Mouse (Mus musculus) forebrain, embryonic 11.5 days (tissue): ENCODE measurements around the gene Tnfsf11. TPM values are rescaled to one million over a fixed set of nuclear protein-coding genes. Genes with fewer than 3 reads are reported as not detected.

Experiments used
- ATAC-seq: fragments of 200-750 bp; cut with Nextera tagmentation; replicated peaks from 2 replicates; pipeline ENCODE4 v1.8.0; 2017; ENCODE audit warnings: moderate TSS enrichment; ENCODE audit not compliant: low FRiP score
- DNase-seq: peaks from one replicate; pipeline ENCODE4 v3.0.0-alpha.2; 2017; ENCODE audit warnings: low spot score
- H3K27ac ChIP-seq: fragments of 300-500 bp; sonication (generic); 2 replicates; pipeline ENCODE4 v1.5.1; 2014; ENCODE audit warnings: low read depth, low read length
- H3K27me3 ChIP-seq: fragments of 300-500 bp; sonication (generic); 2 replicates; pipeline ENCODE4 v1.6.1; 2014; ENCODE audit warnings: mild to moderate bottlenecking, low read length, mixed read lengths; ENCODE audit not compliant: control insufficient read depth, insufficient read depth
- H3K36me3 ChIP-seq: fragments of 300-500 bp; sonication (generic); 2 replicates; pipeline ENCODE4 v1.6.1; 2014; ENCODE audit warnings: mild to moderate bottlenecking, low read length, moderate library complexity, mixed read lengths; ENCODE audit not compliant: control insufficient read depth, insufficient read depth
- H3K4me1 ChIP-seq: fragments of 300-500 bp; sonication (generic); replicated peaks from 2 replicates; pipeline ENCODE4 v1.6.1; 2014; ENCODE audit warnings: low read length, mixed read lengths; ENCODE audit not compliant: control insufficient read depth, insufficient read depth
- H3K4me2 ChIP-seq: fragments of 300-500 bp; sonication (generic); 2 replicates; pipeline ENCODE4 v1.6.1; 2014; ENCODE audit warnings: low read depth, mild to moderate bottlenecking, low read length, moderate library complexity, mixed read lengths; ENCODE audit not compliant: severe bottlenecking
- H3K4me3 ChIP-seq: fragments of 300-500 bp; sonication (generic); 2 replicates; pipeline ENCODE4 v1.5.1; 2014; ENCODE audit warnings: low read depth, low read length
- H3K9ac ChIP-seq: fragments of 300-500 bp; sonication (generic); 2 replicates; pipeline ENCODE4 v1.6.1; 2014; ENCODE audit warnings: low read length
- H3K9me3 ChIP-seq: fragments of 300-500 bp; sonication (generic); 2 replicates; pipeline ENCODE4 v1.6.1; 2016; ENCODE audit warnings: low read length, mixed read lengths; ENCODE audit not compliant: control insufficient read depth
- WGBS: fragments of 180-500 bp; shearing (Covaris S2); extraction: QIAGEN DNeasy Blood & Tissue Kit; methylation state at CpG from one replicate; pipeline ENCODE4 v1.1.7; 2014; 5-methylcytosine and 5-hydroxymethylcytosine counted together
- microRNA-seq: library from miRNA; unstranded; fragments of <30 nt; microRNA quantifications from one replicate; pipeline ENCODE4, GENCODE M21; 2016; ENCODE audit not compliant: insufficient number of aligned reads
- polyA plus RNA-seq: library from polyadenylated mRNA; unstranded; fragments of >200 nt; fragmentation: Nextera tagmentation; extraction: Ambion mirVana; gene quantifications from 2 replicates; pipeline ENCODE4 v1.2.1, GENCODE M21; 2014

The Tnfsf11 gene
- polyA plus RNA-seq, 1 experiment from 2014 or later = 0.45 TPM

DNA sequence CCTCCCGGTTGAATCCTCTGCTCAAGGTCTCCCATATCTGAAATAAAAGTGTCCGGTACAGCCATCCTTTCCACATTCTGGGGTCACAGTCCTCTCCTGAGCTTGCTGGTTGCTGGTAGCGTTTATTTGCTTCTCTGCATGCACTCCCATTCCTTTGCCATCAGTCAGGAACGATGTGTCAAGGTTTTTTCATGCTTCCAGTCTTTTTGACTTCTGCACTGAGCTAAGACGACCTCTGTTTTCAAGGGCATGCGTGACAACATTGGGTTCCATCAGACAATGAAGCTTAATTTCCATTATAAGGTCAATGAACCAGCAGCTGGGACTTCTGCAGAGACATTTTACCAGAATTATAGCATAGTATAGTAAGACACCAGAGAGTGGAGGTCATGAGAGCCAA is 68.5 kb downstream of the Tnfsf11 start:
- Histone ChIP-seq H3K4me1 (no peaks in the 10 kb centered on the region), H3K36me3 (no peaks in the 10 kb centered on the region), H3K4me3 (no peak overlapping the region), H3K9ac (no peak overlapping the region), H3K4me2 (no peak overlapping the region), H3K9me3 (no peaks in the 10 kb centered on the region), H3K27ac (no peak overlapping the region), H3K27me3 (no peaks in the 10 kb centered on the region)
- no peak for ATAC-seq
- no peak for DNase-seq
- 90% methylated on average over 6 of the region's 6 CpGs for WGBS

DNA sequence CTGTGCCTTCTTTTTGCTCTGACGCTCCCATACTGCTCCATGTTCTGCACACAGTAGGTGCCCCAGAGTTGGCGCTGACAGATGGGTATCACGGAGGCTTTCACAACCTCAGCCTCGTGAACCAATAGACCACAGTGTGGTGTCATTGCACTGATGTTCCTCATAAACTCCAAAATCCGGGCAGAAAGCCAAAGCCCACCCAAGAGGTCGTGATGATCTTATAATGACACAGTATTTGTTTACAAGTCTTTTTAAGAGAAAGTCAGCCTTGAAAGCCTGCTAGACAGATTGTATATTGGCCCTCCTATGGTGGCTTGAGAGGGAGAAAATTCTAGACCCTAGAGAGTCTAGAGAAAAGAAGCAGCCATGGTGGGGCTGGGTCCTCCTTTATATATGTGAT is 70.6 kb downstream of the Tnfsf11 start:
- ATAC-seq = no peak
- Histone ChIP-seq H3K27me3 (no peaks in the 10 kb centered on the region), H3K9me3 (no peaks in the 10 kb centered on the region), H3K9ac (no peak overlapping the region), H3K4me3 (no peak overlapping the region), H3K27ac (no peak overlapping the region), H3K36me3 (no peaks in the 10 kb centered on the region), H3K4me2 (no peak overlapping the region), H3K4me1 (no peaks in the 10 kb centered on the region)
- no peak for DNase-seq
- 89% methylated on average over 6 of the region's 6 CpGs for WGBS

DNA sequence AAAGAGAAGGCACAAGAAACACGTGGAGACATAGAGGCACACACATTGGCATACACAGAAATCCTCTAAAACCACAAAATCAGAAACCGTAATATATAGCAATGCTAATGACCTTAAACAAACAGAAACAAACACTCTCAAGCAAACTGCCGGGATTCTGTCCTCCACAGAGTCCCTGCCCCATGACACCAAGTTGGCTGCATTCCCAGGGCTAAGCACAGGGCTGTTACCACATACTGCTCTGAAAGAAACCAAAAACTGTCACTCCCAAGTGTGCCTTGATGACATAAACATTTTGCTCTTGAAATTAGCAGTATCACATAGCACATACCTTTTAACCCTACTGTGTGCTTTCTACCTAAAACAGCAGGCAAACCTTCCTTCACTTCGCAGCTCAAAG is 71.7 kb downstream of the Tnfsf11 start:
- Histone ChIP-seq H3K4me3 (no peak overlapping the region), H3K36me3 (no peaks in the 10 kb centered on the region), H3K27ac (no peak overlapping the region), H3K9me3 (no peaks in the 10 kb centered on the region), H3K9ac (no peak overlapping the region), H3K4me2 (no peak overlapping the region), H3K27me3 (no peaks in the 10 kb centered on the region), H3K4me1 (no peaks in the 10 kb centered on the region)
- no peak for DNase-seq
- 80% methylated on average over 4 of the region's 4 CpGs for WGBS
- no peak for ATAC-seq

DNA sequence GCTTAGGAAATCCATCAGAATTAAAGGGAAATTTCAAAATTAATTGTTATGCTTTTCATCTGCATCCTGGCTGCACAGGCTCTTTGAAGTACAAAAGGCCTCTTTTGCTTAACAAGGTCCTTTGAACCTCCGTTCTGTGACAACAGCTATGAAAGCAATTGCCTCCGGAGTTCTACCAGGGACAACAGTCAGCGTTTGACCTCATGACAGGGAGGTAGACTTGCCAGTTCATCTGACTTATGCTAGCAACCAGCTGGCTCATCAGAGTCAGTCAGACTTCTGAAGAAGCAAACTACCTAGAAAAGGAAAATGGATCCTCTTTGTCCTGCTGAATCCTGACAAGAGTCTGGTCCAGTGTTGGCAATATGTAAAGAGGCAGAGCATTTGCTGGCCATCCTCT is 72.5 kb downstream of the Tnfsf11 start:
- Histone ChIP-seq H3K9me3 (no peaks in the 10 kb centered on the region), H3K4me1 (no peaks in the 10 kb centered on the region), H3K9ac (no peak overlapping the region), H3K36me3 (no peaks in the 10 kb centered on the region), H3K27me3 (no peaks in the 10 kb centered on the region), H3K27ac (no peak overlapping the region), H3K4me3 (no peak overlapping the region), H3K4me2 (no peak overlapping the region)
- no peak for DNase-seq
- WGBS = 40% methylated on average over 3 of the region's 3 CpGs
- ATAC-seq = no peak

DNA sequence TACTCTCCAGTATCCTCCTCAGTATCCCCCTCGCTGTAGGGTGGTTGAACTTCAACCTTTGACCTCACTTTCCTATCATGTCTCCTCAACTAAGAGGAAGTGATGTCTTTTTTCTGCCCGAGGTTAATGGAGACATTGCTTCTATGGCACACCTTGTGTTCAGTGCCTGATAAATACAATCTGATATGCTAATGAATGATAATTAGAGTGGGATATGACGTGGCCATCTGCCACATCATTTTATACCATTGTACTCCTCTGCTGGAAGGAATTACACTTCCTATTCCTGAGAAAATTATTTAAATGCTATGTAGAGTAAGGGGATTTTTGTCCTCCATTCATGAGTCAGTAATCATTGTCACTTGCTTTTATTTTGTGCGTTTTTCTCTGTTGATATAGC is 78.8 kb downstream of the Tnfsf11 start:
- Histone ChIP-seq H3K27ac (no peak overlapping the region), H3K9ac (no peak overlapping the region), H3K27me3 (no peaks in the 10 kb centered on the region), H3K4me3 (no peak overlapping the region), H3K36me3 (no peaks in the 10 kb centered on the region), H3K4me2 (no peak overlapping the region), H3K9me3 (no peaks in the 10 kb centered on the region), H3K4me1 (no peaks in the 10 kb centered on the region)
- DNase-seq = no peak
- ATAC-seq = no peak; the same call in 1 of the 2 replicates
- WGBS = 72% methylated on average over 4 of the region's 4 CpGs

Small RNA genes within 50 kb of the gene (microRNA-seq; reads per million reads assigned to microRNA genes)
- not detected for gene Gm23652

Other genes starting within 250 kb of the Tnfsf11 start
- gene Fam216b, start 219.0 kb downstream of the Tnfsf11 start, polyA plus RNA-seq = not detected in 2 replicates
- gene Akap11, start 228.8 kb upstream of the Tnfsf11 start, polyA plus RNA-seq = 18.3 and 19.5 TPM in 2 replicates